Mouse (Mus musculus) telencephalon, adult 2 months (tissue): ENCODE results near the gene Uimc1.

Experiments used
- DNase-seq: peaks from one replicate; pipeline ENCODE4 v3.0.0-alpha.2; 2011; ENCODE audit warnings: low read depth, low spot score

The Uimc1 gene

DNA sequence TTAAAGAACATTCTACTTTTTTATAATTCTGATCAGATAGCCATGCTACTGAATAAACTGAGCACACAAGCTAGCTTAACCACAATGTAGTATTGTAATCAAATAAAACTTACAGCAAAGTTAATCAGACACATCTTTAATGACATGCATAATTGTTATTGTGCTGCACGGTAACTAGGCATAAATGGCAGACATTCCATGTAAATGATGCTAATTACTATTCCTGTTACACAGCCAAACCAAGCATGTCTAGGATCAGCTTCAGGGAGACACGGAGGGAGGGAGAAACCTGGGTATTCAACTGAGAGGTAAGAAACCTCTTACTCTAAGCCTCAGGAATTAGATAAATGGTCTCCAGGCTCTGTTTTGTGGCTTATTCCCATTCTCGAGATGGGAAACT lies 52.4 kb downstream of the Uimc1 start:
- DNase-seq = no peak

DNA sequence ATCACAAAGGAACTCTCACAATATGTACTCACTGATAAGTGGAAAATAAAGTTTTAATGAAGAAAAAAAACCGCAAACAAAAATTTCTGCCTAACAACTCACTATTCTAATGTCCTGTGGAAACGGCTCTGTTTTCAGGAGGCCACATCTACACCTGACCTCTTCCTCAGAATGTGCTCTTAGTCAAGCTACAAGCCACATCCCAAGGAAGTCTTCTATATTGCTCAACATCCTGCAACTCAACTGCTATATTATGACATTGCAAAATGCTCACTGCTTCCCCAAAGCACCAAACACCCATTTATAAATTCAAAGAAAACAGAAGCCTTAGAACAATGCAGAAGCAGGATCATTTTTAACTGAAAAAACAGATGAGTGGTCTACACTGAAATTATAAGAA lies 60.1 kb downstream of the Uimc1 start:
- no peak for DNase-seq

DNA sequence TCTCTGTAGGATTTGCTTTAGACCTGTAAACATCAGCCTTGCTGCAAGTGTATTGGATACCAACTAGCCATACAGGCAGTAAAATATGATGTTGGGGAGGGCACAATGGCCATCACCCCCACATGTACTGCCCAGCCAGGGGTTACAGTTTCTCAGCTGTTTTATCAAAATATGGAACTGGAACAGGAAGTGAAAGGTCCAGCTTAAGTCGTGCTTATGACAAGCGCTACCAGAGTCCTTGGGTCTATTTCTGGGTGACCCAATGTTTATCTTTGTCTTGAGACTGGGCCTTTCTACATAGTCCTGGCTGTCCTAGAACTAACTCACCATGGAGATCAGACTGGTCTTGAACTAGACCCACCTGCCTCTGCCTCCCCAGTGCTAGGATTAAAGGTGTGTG lies 75.9 kb downstream of the Uimc1 start:
- DNase-seq = no peak

DNA sequence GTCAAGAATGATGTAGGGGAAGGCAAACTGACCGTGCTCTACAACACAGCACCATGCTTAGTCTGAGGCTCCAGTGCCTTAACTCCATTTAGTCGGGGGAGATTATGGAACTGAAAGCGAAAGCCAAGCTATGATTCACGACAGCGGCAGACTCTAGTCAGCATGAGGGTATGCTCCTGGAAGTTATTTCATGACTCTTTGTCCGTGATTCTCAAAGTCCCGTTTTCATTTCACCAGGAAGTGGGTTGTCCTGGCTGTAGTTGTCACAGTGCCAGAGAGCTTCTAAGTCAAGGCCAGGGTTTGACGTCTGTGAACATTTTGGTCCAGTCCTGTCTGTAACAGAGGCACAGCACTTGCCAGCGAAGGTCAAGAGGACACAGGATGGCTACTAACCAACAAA lies 77.4 kb downstream of the Uimc1 start:
- no peak for DNase-seq

DNA sequence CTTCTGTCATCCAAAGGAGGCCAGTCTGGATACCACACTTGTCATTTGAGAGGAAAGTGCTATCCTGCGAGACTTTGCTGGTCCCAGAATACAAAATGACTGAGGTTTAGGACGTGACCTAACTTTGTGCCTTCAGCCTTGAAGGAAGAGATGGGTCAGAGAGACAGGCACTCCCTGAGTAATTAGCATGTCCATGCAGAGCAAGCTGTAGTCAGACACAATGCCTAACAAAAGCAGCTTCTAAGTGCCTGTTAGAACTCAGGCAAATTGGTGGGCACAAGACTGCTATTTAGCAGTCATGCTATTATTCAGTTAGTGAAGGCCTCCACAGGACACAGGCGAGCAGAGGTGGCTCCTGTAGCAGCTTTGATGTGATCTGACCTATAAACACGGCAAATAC lies 77.8 kb downstream of the Uimc1 start:
- no peak for DNase-seq

DNA sequence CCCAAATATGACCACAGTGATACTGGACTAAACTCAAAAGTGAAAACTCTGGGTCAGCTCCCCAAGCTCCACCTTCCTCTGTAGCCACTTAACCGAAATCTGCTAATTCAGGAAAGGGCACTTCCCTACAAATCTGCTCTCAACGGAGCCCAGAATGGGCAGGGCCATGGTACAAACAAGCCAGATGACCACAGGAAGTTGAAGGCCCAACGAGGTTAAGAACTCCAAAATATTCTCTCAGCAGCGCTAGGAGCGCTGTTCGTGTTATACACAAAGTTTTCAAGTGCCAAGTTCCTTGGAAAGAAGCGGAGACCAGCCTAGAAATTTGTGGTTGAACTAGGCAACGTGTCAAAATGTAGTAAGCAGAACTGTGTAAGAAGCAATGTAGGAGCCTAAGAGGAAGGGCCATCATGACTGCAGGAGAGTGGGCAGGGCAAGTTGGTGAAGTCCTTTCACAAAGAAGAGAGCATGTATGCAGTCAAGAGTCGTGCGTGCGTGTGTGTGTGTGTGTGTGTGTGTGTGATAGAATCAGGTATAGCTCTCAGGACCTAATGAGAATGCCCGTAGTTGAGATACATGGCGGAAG lies 78.8 kb downstream of the Uimc1 start, which contains the start of gene Hk3:
TSS of gene Hk3 (minus strand) at position 192 of the 586 bp plus-strand sequence.
- DNase-seq = no peak

DNA sequence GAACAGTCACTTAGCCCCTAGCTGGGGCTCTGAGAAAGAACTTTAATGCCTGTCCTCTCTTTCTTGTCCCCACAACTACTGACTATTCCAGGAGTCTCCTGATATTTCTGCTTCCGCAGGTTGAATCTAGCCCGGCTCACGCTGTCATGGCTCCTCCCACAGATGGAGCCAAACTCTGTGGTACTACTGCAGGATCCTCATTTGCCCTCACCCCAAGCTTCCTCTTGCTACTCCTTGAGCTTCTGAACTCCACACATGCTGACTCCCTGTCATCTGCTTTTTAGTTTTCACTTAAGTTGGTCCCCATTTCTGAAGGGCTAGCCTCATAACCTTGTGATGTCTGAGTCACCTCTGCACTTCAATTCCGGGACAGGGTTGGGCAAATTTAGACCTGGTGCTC lies 80.0 kb downstream of the Uimc1 start:
- DNase-seq = no peak

DNA sequence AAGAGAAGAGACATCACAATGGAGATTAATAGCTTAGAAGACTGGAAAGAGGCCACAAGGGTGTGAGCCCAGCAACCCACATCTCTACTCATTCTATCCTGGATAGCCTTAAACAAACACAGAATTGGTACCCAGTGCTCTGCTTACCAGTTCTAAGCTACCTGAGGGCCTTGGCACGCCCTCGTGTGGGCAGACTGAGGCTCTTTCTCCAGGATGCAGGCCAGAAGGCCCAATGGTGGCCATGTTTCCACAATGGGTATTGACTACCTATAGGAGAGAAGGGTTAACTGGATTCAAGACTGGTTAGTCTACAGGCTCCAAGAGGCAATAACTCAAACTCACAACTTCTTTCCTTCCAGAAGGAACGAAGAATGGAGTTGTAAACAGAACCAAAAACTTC lies 80.9 kb downstream of the Uimc1 start:
- DNase-seq = no peak

DNA sequence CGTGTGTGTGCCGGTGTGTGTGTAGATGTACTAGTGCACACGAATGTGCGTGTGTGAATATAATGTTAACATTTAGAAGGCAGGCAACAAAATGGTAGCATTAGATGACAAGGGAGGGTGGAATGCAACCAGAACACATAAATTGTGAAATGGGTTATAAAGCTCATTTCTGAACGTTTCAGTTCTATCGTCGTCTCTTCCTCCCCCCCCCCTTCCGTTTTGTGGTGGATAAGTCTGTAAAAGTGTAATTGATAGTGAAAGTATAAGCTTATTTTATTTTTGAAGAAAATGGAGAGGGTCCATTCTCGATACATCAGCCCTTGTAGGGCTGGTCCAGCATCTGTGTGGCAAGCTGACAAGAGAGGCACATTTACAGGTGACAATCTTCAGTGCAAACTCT lies 81.4 kb downstream of the Uimc1 start:
- no peak for DNase-seq

DNA sequence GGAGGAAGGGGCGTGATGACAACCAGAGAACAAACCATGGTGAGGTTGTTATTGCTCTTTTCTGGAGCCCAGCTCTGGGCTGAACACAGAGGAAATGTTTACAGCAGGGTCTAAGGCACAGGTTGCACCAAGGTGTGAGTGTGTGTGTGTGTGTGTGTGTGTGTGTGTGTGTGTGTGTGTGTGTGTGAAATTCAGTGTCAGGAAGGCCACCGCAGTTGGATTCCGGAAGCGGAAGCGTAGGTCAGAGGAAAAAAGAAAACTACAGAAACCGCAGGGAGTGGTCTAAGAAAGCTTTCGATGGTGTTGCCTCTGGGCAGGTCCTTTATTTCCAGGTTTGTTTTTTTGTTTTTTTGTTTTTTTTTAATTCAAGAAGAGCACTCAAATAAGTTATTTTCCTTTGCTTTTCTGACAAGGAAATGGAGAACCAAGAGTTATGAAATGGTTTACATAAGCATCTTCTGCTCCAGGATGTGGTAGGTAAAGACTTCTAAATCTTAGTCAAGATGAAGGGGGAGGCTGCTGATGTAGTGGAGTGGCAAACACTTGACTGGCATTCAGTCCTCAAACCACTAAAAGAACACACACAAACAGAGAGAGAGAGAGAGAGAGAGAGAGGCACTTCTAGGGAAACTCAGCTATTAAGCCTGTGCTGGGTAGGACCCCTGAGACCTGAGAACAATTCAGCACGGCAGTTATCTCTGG lies 82.1 kb downstream of the Uimc1 start:
- no peak for DNase-seq

DNA sequence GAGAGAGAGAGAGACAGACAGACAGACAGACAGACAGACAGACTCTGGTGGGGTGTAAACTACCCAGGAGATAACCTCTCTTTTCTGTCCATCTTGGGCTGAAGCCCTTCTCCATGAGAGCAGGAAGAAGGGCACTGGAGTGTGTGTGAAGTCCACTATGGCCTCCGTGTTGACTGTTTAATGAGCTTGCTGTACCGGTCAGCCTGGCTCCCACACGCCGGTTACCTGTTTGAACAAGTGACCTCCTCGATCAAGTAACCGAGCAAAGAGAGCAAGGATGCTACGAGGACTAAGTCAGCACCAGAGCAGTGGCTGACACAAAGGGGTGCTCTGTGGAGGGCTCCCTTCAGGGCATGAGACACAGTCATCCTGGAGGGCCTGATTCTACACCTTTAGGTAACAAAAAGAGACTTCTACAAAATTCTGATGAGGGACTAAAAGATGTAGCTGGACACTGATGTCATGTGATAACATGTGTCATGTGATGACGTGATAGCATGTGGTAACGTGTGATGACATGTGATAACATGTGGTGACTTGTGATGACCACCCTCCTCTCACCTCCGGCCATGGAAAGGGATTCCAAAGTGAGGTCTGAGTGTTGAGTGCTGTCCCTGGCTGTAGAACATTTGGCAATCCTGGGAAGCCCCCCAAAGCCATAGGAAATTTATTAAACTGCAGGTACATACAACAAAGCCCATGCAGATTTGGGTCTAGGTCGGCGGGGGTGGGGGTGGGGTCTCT lies 82.8 kb downstream of the Uimc1 start:
- no peak for DNase-seq

DNA sequence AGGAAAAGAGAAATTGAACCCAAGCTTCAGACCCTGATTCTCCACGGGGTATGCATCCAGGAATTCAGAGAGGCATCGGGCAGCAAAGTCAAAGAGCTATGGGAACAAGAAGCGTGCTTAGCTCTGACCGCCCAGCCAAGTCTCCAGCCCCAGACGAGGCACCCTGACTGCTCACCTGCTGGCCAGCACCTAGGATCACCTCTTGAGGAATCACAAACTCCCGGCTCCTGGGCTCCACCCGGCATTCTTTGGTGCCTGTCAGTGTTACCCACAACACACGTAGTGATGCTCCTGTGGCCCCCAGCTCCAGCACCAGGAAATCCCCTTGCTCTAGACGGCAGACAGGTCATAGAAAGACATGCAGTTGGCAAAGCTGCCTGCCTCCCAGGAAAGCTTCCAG lies 85.6 kb downstream of the Uimc1 start:
- DNase-seq = no peak

DNA sequence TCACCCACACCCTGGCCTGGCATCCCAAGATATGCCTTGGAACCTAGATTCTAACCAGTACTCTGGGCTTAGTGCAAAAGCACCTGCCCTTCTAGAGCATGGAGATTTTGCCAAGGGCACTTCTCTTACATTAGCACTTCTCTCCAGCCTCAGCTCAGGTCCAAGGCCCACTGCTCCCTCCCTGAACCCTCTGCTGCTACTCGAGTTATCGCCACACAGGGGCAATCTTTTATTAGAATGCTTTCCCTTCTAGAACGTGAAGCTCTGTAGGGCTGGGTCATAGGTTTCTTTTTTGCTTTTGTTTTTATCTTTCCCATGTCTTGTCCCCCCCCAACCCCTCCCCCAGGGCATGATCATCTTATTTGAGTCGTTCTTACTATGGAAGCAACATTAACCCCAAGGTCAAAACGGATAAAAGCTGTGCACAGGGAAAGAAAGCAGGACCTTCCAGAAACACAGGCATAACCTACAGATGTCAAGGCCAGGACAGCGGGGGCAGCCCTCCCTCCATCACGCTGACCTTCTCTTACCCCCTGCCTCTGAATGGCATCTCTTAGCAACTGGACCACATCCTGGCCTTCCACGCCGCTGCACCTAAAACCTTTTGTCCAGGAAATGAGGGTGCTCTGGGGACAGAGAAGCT lies 86.3 kb downstream of the Uimc1 start:
- no peak for DNase-seq

DNA sequence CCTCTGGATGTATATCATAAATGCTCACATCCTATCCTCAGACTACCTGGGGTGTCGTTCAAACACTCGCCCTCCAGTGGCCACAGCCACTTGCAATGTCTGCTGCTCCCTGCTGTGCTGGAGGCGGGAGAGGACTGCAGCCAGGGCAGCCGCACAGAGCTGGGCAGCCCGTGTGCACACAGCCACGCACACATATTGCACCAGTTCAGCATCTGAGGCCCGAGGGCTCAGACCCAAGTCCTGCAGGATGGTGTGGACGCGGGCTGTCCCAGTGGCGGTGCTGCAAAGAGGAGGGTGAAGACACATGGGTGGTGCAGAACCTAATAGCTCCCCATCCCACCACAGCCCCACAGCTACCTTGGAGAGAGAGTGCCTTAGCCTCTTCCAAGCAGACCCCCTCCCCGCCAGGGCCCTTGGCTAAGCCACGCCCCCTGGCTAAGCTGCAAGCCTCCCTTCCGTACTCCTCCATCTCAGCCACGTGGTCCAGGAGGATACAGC lies 88.1 kb downstream of the Uimc1 start:
- no peak for DNase-seq

DNA sequence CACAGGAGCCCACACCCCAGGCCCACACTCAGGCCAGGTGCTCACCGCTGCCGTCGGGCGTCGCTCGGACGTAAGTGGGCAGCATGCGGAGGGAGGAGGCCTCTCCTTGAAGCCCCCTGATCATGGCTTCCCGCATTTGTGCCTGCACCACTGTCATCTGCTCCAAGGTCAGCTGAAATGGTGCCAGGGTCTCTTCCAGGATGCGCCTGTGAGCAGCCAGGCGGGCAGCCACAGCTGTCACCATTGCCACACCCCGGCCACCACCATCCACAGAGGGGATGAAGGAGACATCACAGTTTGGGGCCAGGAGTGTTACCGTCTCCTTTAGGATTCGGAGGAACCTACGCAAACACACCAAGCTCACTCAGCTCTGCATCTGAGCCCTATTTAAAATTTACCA lies 89.0 kb downstream of the Uimc1 start:
- DNase-seq = no peak

DNA sequence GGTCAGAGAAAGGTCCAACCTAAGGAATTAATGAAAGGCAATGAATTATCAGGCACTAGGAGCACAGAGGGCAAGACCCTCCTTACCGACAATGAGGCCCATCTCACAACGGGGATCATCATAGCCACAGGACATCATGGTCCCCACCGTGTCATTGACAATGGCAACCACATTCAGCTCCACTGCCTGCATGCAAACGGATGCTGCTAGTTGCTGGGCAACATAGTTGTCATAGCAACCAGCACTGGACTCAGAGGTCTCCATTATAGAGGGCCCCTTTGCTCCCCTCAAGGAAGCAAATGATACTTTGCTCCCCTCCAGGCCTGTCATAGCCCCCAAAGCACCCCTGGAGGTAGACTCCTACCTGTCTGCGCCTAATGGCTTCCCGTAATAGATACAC lies 91.5 kb downstream of the Uimc1 start:
- no peak for DNase-seq

DNA sequence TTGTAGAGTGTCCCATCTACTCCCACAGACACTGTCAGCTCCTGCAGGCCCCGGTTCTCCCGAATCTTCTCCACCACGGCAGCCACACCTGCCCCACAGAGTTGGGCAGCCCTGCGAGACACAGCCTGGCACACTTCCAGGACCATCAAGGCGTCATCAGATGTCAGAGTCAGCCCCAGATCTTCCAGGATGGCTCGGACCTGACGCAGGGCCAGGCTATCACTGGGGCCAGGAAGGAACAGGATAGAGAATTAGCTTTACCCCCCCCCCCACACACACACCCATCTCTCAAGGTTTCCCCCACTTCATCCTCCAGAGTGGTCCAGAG lies 93.7 kb downstream of the Uimc1 start:
- no peak for DNase-seq

DNA sequence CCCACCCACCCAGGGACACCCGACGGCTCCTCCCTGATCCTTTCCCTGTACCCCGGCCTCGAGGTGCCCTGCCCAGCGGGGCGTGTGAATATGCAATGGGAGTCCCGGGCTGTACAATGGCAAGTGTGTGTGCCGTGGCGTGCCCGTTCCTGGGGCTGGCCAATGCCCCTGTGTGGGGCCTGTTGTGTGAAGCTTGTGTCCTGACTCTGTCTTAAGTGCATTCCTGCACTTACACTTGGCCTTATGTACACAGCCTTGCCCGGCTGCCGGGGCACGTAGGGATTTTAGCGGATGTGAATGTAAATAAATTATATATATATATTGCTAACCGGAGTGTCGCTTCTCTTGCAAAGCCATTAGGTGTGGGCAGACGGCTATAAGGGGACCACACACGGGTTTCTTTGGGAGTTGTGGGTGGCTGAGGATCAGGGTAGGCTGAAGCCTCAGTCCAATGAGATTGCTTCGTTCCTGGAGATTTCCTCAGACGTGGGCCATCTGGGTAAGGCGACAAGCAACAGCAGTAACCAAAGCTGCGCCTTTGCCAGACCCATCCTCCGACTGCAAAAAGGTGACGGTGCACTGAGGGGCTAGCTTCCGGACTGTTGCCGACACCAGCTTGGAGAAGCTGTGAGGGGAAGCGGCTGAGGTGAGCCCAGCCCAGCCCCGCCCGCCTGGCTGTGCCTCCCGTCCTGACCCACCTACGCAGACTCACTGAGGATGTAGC lies 94.2 kb downstream of the Uimc1 start:
- DNase-seq = peak; percentile 50

DNA sequence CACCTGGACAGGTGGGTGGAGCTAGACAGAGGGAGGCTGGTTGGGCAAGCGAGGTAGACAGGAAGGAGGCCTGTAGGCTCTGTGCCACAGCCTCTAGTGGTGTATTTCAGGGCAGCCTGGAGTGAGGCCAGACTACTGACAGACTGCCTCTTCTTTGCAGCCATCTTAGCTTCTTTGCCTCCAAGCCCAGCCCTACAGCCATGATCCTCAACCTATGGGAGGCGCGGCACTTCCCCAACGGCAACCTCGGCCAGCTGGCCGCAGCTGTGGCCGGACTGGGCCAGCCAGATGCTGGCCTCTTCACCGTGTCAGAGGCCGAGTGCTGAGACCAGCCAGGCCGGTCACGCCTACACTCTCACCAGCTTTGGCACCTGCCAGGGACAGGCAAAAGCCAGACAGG lies 95.5 kb downstream of the Uimc1 start:
- DNase-seq = no peak

DNA sequence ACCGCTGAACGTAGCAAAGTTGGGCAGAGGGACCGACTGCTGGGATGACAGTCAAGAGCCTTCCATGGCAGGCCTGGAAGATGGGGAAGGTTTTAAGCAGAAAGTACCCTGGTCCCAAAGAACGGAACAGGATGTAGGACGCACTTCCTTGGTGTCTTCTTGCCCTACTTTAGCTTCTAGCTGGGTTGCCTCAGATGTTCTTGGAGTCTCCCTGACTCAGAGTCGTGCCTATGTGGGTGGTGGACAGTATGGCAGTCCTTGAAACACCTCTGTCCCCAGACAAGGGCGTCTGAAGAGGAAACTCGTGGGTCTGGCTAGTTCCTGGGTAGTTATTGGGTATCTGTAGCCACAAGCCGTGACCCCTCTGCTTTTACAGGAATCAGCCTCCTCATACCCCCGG lies 98.0 kb downstream of the Uimc1 start:
- DNase-seq = peak; percentile 63

DNA sequence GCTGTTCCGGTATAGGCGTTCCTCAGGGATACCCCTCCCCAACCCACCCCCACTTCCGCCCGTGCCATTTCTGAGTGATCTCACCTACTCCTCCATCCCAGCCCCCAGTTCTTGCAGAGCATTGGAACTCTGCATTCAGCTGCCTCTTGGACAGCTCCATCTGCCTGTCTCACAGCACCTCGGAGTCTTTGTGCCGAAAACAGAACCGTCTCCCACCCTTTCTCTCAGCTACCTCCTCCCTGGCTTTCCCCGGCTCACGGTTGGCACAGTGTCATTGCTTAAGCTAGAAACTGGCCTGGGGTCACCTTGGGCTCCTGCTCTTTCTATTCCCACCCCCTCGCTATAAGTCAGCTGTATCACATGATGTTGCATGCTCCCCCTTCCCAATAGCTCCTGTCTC lies 99.7 kb downstream of the Uimc1 start:
- DNase-seq = peak; percentile 87

DNA sequence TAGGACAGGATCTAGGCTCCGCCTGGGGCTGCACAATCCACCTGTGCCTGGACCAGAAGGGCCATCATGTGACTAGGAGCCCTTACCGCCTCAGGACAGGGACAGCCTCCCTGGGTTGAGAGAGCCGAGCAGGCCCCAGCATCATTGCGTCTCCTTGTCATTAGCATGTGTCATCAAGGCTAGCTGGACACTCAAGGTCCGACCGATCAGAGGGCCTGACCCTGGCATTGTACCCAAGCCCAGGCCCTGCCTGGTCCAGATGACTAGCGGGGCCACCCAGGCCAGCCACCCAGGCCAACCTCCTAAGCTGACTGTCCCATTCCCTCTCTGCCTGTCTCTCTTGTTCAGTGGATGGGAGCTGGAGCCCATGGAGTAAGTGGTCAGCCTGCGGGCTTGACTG lies 102.5 kb downstream of the Uimc1 start:
- DNase-seq = no peak
